Mouse (Mus musculus) megakaryocyte, embryonic 14.5 days (primary cell): ENCODE measurements at regions not wholly inside any gene's neighbourhood (a gene's known extent, or its start where the extent isn't known, plus 50 kb on each side); places are given as distances from the start of the nearest gene placed in this dataset.
"Not testable (repeated sequence)": the region's sequence is repeated elsewhere in the genome, so short reads cannot be mapped to it uniquely, and the experiment has no call there.

Source experiments
- H3K27me3 ChIP-seq: replicated peaks from 2 replicates; pipeline ENCODE3; 2012; ENCODE audit warnings: inconsistent platforms
- H3K36me3 ChIP-seq: replicated peaks from 2 replicates; pipeline ENCODE3; 2012; ENCODE audit warnings: low read length, inconsistent platforms, mixed read lengths
- H3K4me1 ChIP-seq: 2 replicates; pipeline ENCODE4 v1.6.1; 2012; ENCODE audit warnings: inconsistent platforms
- H3K4me3 ChIP-seq: replicated peaks from 2 replicates; pipeline ENCODE3; 2012; ENCODE audit warnings: moderate library complexity, mild to moderate bottlenecking, inconsistent platforms
- H3K9me3 ChIP-seq: 2 replicates; pipeline ENCODE4 v1.6.1; 2012; ENCODE audit warnings: inconsistent platforms
- FLI1 ChIP-seq: IDR thresholded peaks from 2 replicates; pipeline ENCODE4 v1.6.1; 2012; ENCODE audit warnings: low read length, inconsistent platforms, mixed read lengths
- GATA1 ChIP-seq: IDR thresholded peaks from 3 replicates; pipeline ENCODE4 v1.6.1; 2012; ENCODE audit warnings: mixed read lengths, low read length, inconsistent platforms, borderline replicate concordance

- TF ChIP-seq GATA1 (no peak), FLI1 (no peak)
Observed at GRCm38 (mm10) chr9:85920745-85921614, 78.8 kb downstream of the Tpbg start.

GRCm38 (mm10) chr9:85925259-85925658, 83.1 kb downstream of the Tpbg start:
- H3K4me1 ChIP-seq, result no peaks in the 10 kb centered on the region
- H3K9me3 ChIP-seq, result peaks cover 10% of the 10 kb centered on the region; the same call in 1 of the 2 replicates
- H3K4me3 ChIP-seq, result no peak overlapping the region
- H3K36me3 ChIP-seq, result no peaks in the 10 kb centered on the region
- TF ChIP-seq GATA1 (no peak), FLI1 (no peak)
- H3K27me3 ChIP-seq, result no peaks in the 10 kb centered on the region

More at GRCm38 (mm10) chr9:85920745-85921614, 78.8 kb downstream of the Tpbg start:
- H3K27me3 ChIP-seq, result no peaks in the 10 kb centered on the region
- H3K9me3 ChIP-seq, result peaks cover 10% of the 10 kb centered on the region; the same call in 1 of the 2 replicates
- H3K4me3 ChIP-seq, result no peak overlapping the region
- H3K36me3 ChIP-seq, result no peaks in the 10 kb centered on the region
- H3K4me1 ChIP-seq, result no peaks in the 10 kb centered on the region

GRCm38 (mm10) chr9:85932209-85932608, 90.0 kb downstream of the Tpbg start:
- no peak for TF ChIP-seq GATA1
- no peaks in the 10 kb centered on the region for H3K9me3 ChIP-seq

GRCm38 (mm10) chr9:85943066-85943684, 101.0 kb downstream of the Tpbg start:
- not testable (repeated sequence) for H3K36me3 ChIP-seq, H3K27me3 ChIP-seq, H3K4me3 ChIP-seq, H3K4me1 ChIP-seq, H3K9me3 ChIP-seq

More at GRCm38 (mm10) chr9:85932209-85932608, 90.0 kb downstream of the Tpbg start:
- Histone ChIP-seq H3K27me3 (no peaks in the 10 kb centered on the region), H3K36me3 (no peaks in the 10 kb centered on the region), H3K4me3 (no peak overlapping the region), H3K4me1 (no peaks in the 10 kb centered on the region)

GRCm38 (mm10) chr9:85948495-85949137, 106.4 kb downstream of the Tpbg start:
- H3K27me3 ChIP-seq, result no peaks in the 10 kb centered on the region
- no peaks in the 10 kb centered on the region for H3K4me1 ChIP-seq
- H3K9me3 ChIP-seq, result peaks cover 10% of the 10 kb centered on the region; the same call in 1 of the 2 replicates
- no peak overlapping the region for H3K4me3 ChIP-seq
- TF ChIP-seq GATA1 (no peak), FLI1 (no peak)
- no peaks in the 10 kb centered on the region for H3K36me3 ChIP-seq

GRCm38 (mm10) chr9:85951777-85952176, 109.6 kb downstream of the Tpbg start:
- peaks cover 14% of the 10 kb centered on the region for H3K9me3 ChIP-seq
- no peaks in the 10 kb centered on the region for H3K36me3 ChIP-seq
- no peaks in the 10 kb centered on the region for H3K4me1 ChIP-seq
- no peak overlapping the region for H3K4me3 ChIP-seq
- TF ChIP-seq FLI1, result no peak
- no peak for TF ChIP-seq GATA1
- no peaks in the 10 kb centered on the region for H3K27me3 ChIP-seq

- TF ChIP-seq FLI1, result no peak
- no peak for TF ChIP-seq GATA1
- no peaks in the 10 kb centered on the region for H3K36me3 ChIP-seq
- peaks cover 11% of the 10 kb centered on the region for H3K9me3 ChIP-seq
- H3K4me1 ChIP-seq, result no peaks in the 10 kb centered on the region
- H3K4me3 ChIP-seq, result no peak overlapping the region
- H3K27me3 ChIP-seq, result no peaks in the 10 kb centered on the region
Observed at GRCm38 (mm10) chr9:85970076-85970475, 127.9 kb downstream of the Tpbg start.

GRCm38 (mm10) chr9:85981428-85981827, 139.2 kb downstream of the Tpbg start:
- Histone ChIP-seq H3K36me3 (no peaks in the 10 kb centered on the region), H3K27me3 (no peaks in the 10 kb centered on the region), H3K9me3 (no peaks in the 10 kb centered on the region), H3K4me3 (no peak overlapping the region), H3K4me1 (no peaks in the 10 kb centered on the region)
- TF ChIP-seq FLI1, result no peak
- no peak for TF ChIP-seq GATA1

- not testable (repeated sequence) for H3K4me3 ChIP-seq, H3K9me3 ChIP-seq
Observed at GRCm38 (mm10) chr9:85983516-85983915, 141.3 kb downstream of the Tpbg start.

GRCm38 (mm10) chr9:85985671-85986070, 143.5 kb downstream of the Tpbg start:
- no peaks in the 10 kb centered on the region for H3K9me3 ChIP-seq
- no peaks in the 10 kb centered on the region for H3K36me3 ChIP-seq
- no peaks in the 10 kb centered on the region for H3K4me1 ChIP-seq
- H3K4me3 ChIP-seq, result no peak overlapping the region
- H3K27me3 ChIP-seq, result no peaks in the 10 kb centered on the region
- TF ChIP-seq FLI1 (no peak), GATA1 (no peak)

More at GRCm38 (mm10) chr9:85983516-85983915, 141.3 kb downstream of the Tpbg start:
- not testable (repeated sequence) for H3K36me3 ChIP-seq, H3K27me3 ChIP-seq, H3K4me1 ChIP-seq
